Mouse (Mus musculus) lung, embryonic 16.5 days (tissue): ENCODE data around the gene Npas1. TPM values are rescaled to one million over a fixed set of nuclear protein-coding genes. Genes with fewer than 3 reads are reported as not detected.

Experiments
- ATAC-seq: fragments of 200-750 bp; cut with Nextera tagmentation; 2 replicates; pipeline ENCODE4 v1.8.0; 2017; ENCODE audit warnings: low read depth, mild to moderate bottlenecking, moderate library complexity
- H3K27ac ChIP-seq: fragments of 300-500 bp; sonication (generic); 2 replicates; pipeline ENCODE4 v1.5.1; 2014; ENCODE audit warnings: mild to moderate bottlenecking, control low read depth, low read length
- H3K27me3 ChIP-seq: fragments of 300-500 bp; sonication (generic); 2 replicates; pipeline ENCODE4 v1.6.1; 2014; ENCODE audit warnings: low read depth, low read length, mixed read lengths; ENCODE audit not compliant: control insufficient read depth, insufficient read depth
- H3K36me3 ChIP-seq: fragments of 300-500 bp; sonication (generic); 2 replicates; pipeline ENCODE4 v1.6.1; 2014; ENCODE audit warnings: low read length; ENCODE audit not compliant: control insufficient read depth, insufficient read depth
- H3K4me1 ChIP-seq: fragments of 300-500 bp; sonication (generic); replicated peaks from 2 replicates; pipeline ENCODE4 v1.6.1; 2014; ENCODE audit warnings: low read length, mixed read lengths; ENCODE audit not compliant: control insufficient read depth, insufficient read depth
- H3K4me2 ChIP-seq: fragments of 300-500 bp; sonication (generic); 2 replicates; pipeline ENCODE4 v1.6.1; 2014; ENCODE audit warnings: low read depth, low read length, control low read depth
- H3K4me3 ChIP-seq: fragments of 300-500 bp; sonication (generic); 2 replicates; pipeline ENCODE4 v1.5.1; 2014; ENCODE audit warnings: mild to moderate bottlenecking, low read length, control low read depth
- H3K9ac ChIP-seq: fragments of 300-500 bp; sonication (generic); 2 replicates; pipeline ENCODE4 v1.6.1; 2014; ENCODE audit warnings: low read length, control low read depth
- H3K9me3 ChIP-seq: fragments of 300-500 bp; sonication (generic); 2 replicates; pipeline ENCODE4 v1.6.1; 2016; ENCODE audit warnings: low read length; ENCODE audit not compliant: control insufficient read depth
- WGBS: fragments of 180-500 bp; shearing (Covaris S2); extraction: QIAGEN DNeasy Blood & Tissue Kit; methylation state at CpG from one replicate; pipeline ENCODE4 v1.1.7; 2014; 5-methylcytosine and 5-hydroxymethylcytosine counted together
- polyA plus RNA-seq: library from polyadenylated mRNA; unstranded; fragments of >200 nt; fragmentation: Nextera tagmentation; extraction: Ambion mirVana; gene quantifications from 2 replicates; pipeline ENCODE4 v1.2.1, GENCODE M21; 2015

The Npas1 gene
- polyA plus RNA-seq, 1 experiment from 2014 or later = 0.39 TPM

- Histone ChIP-seq H3K4me1 (peaks cover 6% of the 10 kb centered on the region), H3K4me2 (no peak overlapping the region), H3K9ac (no peak overlapping the region), H3K27ac (no peak overlapping the region), H3K4me3 (no peak overlapping the region), H3K36me3 (0 out of 2 replicates have a peak, but pooled peaks cover 2% of the 10 kb centered on the region), H3K9me3 (no peaks in the 10 kb centered on the region), H3K27me3 (no peaks in the 10 kb centered on the region)
- no peak for ATAC-seq
Observed at GRCm38 (mm10) chr7:16441241-16441640, 36.3 kb downstream of the Npas1 start.

GRCm38 (mm10) chr7:16435088-16435487, 42.4 kb downstream of the Npas1 start:
- no peaks in the 10 kb centered on the region for H3K4me1 ChIP-seq
- no peak overlapping the region for H3K9ac ChIP-seq
- H3K36me3 ChIP-seq = peaks cover 52% of the 10 kb centered on the region
- ATAC-seq = no peak
- H3K4me2 ChIP-seq = no peak overlapping the region
- 83% methylated on average over 9 of the region's 9 CpGs for WGBS
- H3K27ac ChIP-seq = no peak overlapping the region
- H3K9me3 ChIP-seq = no peaks in the 10 kb centered on the region
- no peaks in the 10 kb centered on the region for H3K27me3 ChIP-seq
- H3K4me3 ChIP-seq = no peak overlapping the region

DNA sequence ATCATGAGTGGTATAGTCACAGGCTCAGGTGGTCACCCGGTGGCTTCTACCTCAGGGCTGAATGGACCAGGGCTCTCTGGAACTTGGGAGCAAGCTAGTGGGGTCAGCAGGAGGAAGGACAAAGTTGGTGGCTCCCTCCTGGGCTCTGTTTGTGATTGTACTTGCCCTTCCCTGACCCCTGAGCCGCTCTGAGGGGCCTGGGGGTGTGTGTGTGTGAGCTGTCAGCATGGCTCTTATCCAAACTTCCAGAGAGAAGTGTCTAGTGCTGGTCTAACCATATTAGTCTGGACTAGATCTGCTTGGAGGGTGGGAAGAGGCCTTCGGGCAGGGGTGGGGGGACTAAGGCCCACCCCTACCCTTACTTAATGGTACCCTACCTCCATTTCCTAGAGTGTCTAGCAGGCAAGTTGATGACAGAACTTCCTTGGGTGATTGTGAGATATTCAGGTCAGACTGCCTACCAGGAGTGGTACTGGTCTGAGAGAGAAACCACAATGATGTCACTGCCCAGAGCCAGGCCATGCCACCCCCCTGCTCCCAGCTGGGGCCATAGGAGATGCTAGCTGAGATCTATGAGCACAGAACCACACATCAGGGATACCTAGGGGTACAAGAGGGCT, 44.1 kb downstream of the Npas1 start:
- no peaks in the 10 kb centered on the region for H3K4me1 ChIP-seq
- H3K27me3 ChIP-seq = no peaks in the 10 kb centered on the region
- H3K36me3 ChIP-seq = peaks cover 68% of the 10 kb centered on the region
- no peaks in the 10 kb centered on the region for H3K9me3 ChIP-seq
- no peak overlapping the region for H3K4me3 ChIP-seq
- no peak overlapping the region for H3K4me2 ChIP-seq
- H3K9ac ChIP-seq = no peak overlapping the region
- H3K27ac ChIP-seq = no peak overlapping the region
- WGBS = 56% methylated on average over 3 of the region's 3 CpGs
- ATAC-seq = no peak

GRCm38 (mm10) chr7:16426129-16426729, 51.3 kb downstream of the Npas1 start:
- Histone ChIP-seq H3K4me2 (no peak overlapping the region), H3K4me3 (no peak overlapping the region), H3K27ac (no peak overlapping the region), H3K27me3 (no peaks in the 10 kb centered on the region), H3K9me3 (no peaks in the 10 kb centered on the region), H3K36me3 (peaks cover 79% of the 10 kb centered on the region), H3K4me1 (no peaks in the 10 kb centered on the region), H3K9ac (no peak overlapping the region)
- 58% methylated on average over 4 of the region's 4 CpGs for WGBS
- peak; percentile 91 for ATAC-seq

DNA sequence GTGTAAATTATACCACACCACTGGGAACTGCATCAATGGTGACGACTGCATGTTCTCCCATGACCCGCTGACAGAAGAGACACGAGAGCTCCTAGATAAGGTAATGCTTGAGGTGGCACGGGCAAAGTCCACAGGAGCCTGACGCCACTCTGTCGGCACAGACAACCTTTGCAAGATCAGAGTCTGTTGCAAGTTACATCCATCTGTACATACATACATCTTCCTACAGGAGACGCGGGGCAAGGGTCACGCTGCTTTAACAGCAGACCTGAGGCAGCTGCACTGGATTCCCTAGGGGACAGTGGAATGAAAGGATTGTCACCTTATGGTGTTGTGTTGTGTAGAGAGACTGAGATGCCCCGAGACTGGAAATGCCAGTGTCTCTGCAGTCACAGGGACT, 51.8 kb downstream of the Npas1 start:
- H3K9ac ChIP-seq = no peak overlapping the region
- H3K9me3 ChIP-seq = no peaks in the 10 kb centered on the region
- H3K27me3 ChIP-seq = no peaks in the 10 kb centered on the region
- peaks cover 80% of the 10 kb centered on the region for H3K36me3 ChIP-seq
- H3K4me2 ChIP-seq = no peak overlapping the region
- WGBS = 86% methylated on average over 10 of the region's 10 CpGs
- no peak overlapping the region for H3K27ac ChIP-seq
- peak; percentile 5; the same call in 1 of the 2 replicates for ATAC-seq
- H3K4me1 ChIP-seq = no peaks in the 10 kb centered on the region
- H3K4me3 ChIP-seq = no peak overlapping the region

DNA sequence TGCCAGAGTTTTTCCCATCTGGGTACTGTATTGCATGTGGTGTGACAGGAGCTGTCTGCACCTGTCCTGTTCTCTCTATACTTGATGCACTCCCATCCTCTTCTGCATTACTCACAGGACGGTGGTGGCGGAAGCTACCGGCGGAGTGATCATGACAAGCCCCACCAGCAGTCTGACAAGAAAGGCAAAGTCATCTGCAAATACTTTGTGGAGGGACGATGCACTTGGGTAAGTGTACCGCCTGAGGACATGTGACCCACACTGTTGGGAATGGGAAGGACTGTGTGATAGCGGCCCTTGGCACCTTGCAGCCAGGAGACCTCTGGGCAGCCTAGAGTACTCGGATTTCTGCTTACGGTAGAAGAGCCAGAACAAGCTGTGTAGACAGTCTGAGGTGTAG, 53.8 kb downstream of the Npas1 start:
- 86% methylated on average over 9 of the region's 9 CpGs for WGBS
- no peak overlapping the region for H3K27ac ChIP-seq
- no peaks in the 10 kb centered on the region for H3K9me3 ChIP-seq
- no peak overlapping the region for H3K4me2 ChIP-seq
- H3K36me3 ChIP-seq = peaks cover 80% of the 10 kb centered on the region
- no peak for ATAC-seq
- H3K27me3 ChIP-seq = no peaks in the 10 kb centered on the region
- no peak overlapping the region for H3K4me3 ChIP-seq
- no peak overlapping the region for H3K9ac ChIP-seq
- no peaks in the 10 kb centered on the region for H3K4me1 ChIP-seq

- WGBS = 85% methylated on average over 18 of the region's 18 CpGs
- ATAC-seq = no peak
- Histone ChIP-seq H3K36me3 (peaks cover 77% of the 10 kb centered on the region), H3K4me3 (no peak overlapping the region), H3K9me3 (no peaks in the 10 kb centered on the region), H3K4me1 (no peaks in the 10 kb centered on the region), H3K4me2 (no peak overlapping the region), H3K27me3 (no peaks in the 10 kb centered on the region), H3K27ac (no peak overlapping the region), H3K9ac (no peak overlapping the region)
Observed at GRCm38 (mm10) chr7:16422222-16422856, 55.2 kb downstream of the Npas1 start.

DNA sequence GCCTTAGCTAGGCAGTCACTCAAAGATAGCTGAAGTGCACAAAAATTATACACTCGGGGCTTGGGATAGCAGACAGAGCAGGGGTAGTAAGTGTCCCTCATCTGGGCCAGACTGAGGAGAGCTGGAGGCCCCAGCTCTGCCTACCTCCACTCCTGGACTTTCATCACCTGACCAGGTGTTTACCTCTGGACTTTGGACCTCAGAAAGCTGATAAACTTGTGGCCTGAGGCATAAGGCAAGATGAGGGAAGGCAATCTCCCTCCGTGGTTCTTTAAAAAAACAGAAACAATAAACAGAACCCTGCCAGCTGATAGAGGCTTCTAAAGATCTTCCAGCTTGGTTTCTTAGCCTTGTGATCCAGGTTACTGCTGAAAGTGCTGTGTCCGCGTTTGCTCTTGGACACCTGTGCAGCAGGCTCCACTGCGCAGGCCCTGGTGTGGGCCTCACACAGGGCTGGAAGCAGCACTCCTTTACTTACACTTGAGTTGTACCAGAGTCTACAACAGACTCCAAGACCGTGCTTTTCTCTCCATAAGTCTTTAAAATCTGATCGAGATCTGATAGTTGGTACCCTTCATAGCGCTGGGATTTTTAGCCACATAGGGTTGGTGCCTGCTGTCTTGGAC, 56.9 kb downstream of the Npas1 start:
- ATAC-seq = no peak
- Histone ChIP-seq H3K4me2 (no peak overlapping the region), H3K36me3 (peaks cover 75% of the 10 kb centered on the region), H3K27me3 (no peaks in the 10 kb centered on the region), H3K9ac (no peak overlapping the region), H3K27ac (no peak overlapping the region), H3K4me3 (no peak overlapping the region), H3K9me3 (no peaks in the 10 kb centered on the region), H3K4me1 (no peaks in the 10 kb centered on the region; the same call in 1 of the 2 replicates)
- WGBS = 91% methylated on average over 8 of the region's 8 CpGs

DNA sequence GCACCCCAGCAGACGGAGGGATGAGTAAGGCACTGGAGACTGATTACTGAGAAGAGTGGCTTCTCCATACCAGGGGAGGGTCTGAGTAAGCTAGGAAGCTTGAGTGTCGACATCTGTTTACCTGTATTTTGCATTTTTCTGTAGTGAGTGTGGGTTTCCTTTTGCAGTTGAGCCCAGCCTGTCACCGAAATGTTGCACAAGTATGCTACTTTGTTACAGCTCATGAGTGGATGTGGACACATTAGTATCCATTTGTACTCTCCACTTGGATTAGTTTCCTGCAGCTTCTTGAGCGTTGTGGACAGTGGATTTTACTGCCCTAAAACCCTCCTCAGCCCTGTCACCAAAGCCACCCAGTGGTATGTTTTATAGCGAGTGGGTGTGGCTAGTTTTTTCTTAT, 58.8 kb downstream of the Npas1 start:
- Histone ChIP-seq H3K4me3 (no peak overlapping the region), H3K36me3 (peaks cover 62% of the 10 kb centered on the region), H3K9me3 (no peaks in the 10 kb centered on the region), H3K27me3 (no peaks in the 10 kb centered on the region), H3K9ac (no peak overlapping the region), H3K27ac (no peak overlapping the region), H3K4me2 (no peak overlapping the region), H3K4me1 (peaks cover 2% of the 10 kb centered on the region; the same call in 1 of the 2 replicates)
- 85% methylated on average over 5 of the region's 5 CpGs for WGBS
- ATAC-seq = no peak
